10 mouse cellular contexts compared by ENCODE assay signal in genomic region chr17:4516846-4517245, GRCm38 (mm10).
DNase-seq lines count a peak whose midpoint lies in the region.
"Had no signal": no experiment of that assay in that cellular context is flagged by ENCODE, and none has a peak within 500 bp of the region (broad histone marks: within the 10 kb centered on the region; RNA-seq: fewer than 3 reads in every experiment).

No protein-coding gene starts in this region.

- H3K27ac ChIP-seq in heart, embryonic 10.5 days: no peak overlapping the region
- H3K27ac ChIP-seq: stomach, embryonic 15.5 days had no signal

- H3K4me3 ChIP-seq in heart, embryonic 10.5 days: no peak overlapping the region
- H3K4me3 ChIP-seq: embryonic facial prominence, embryonic 13.5 days; stomach, embryonic 15.5 days had no signal

- no peaks in the 10 kb centered on the region for H3K36me3 ChIP-seq in heart, embryonic 10.5 days
- H3K36me3 ChIP-seq: embryonic facial prominence, embryonic 13.5 days; stomach, embryonic 15.5 days had no signal

- WGBS in heart, embryonic 10.5 days: 57% methylated on average over 3 of the region's 3 CpGs

- peak; percentile 24 for DNase-seq in adrenal gland, postnatal 14 days
- no peak for DNase-seq in adrenal gland, adult 18-20 months (ENCODE audit: low spot score in 2 of 2)
- DNase-seq in heart, adult 18-20 months: peak; percentile 18 to 32
- DNase-seq in heart, embryonic 10.5 days (ENCODE audit: low spot score): no peak
- peak; percentile 65 for DNase-seq in MN1 (ENCODE audit: low spot score)
- DNase-seq in heart, postnatal 4 days: peak; percentile 14
- DNase-seq in retina, postnatal 1 day: no peak
- DNase-seq in spleen, postnatal 36 days (ENCODE audit: low spot score in 2 of 2): no peak

- no peaks in the 10 kb centered on the region for H3K27me3 ChIP-seq in heart, embryonic 10.5 days (ENCODE audit: insufficient read depth, poor library complexity, severe bottlenecking)
- H3K27me3 ChIP-seq: embryonic facial prominence, embryonic 13.5 days; stomach, embryonic 15.5 days had no signal

- no peaks in the 10 kb centered on the region for H3K4me1 ChIP-seq in heart, embryonic 10.5 days
- H3K4me1 ChIP-seq: stomach, embryonic 15.5 days had no signal

- no peaks in the 10 kb centered on the region for H3K9me3 ChIP-seq in heart, embryonic 10.5 days
- H3K9me3 ChIP-seq: embryonic facial prominence, embryonic 13.5 days; stomach, embryonic 15.5 days had no signal

Comparison
In these comparisons a context has a peak if more than half of its experiments do, and no peak if none do; other contexts are left out.
1. DNase-seq: peak in adrenal gland, postnatal 14 days (single experiment), heart, adult 18-20 months (2 of 2), MN1 (single experiment) and heart, postnatal 4 days (single experiment); none in adrenal gland, adult 18-20 months (0 of 2), heart, embryonic 10.5 days (single experiment), retina, postnatal 1 day (single experiment) and spleen, postnatal 36 days (0 of 2).